Mouse (Mus musculus) embryonic facial prominence, embryonic 10.5 days (tissue): Measurements from ENCODE around the gene St3gal6. TPM values are rescaled to one million over a fixed set of nuclear protein-coding genes. Genes with fewer than 3 reads are reported as not detected.

ENCODE experiments used
- DNase-seq: peaks from one replicate; pipeline ENCODE4 v3.0.0-alpha.2; 2017; ENCODE audit warnings: low spot score
- H3K27ac ChIP-seq: fragments of 300-500 bp; sonication (generic); replicated peaks from 2 replicates; pipeline ENCODE4 v1.5.1; 2016; ENCODE audit warnings: mild to moderate bottlenecking
- H3K27me3 ChIP-seq: fragments of 300-500 bp; sonication (generic); replicated peaks from 2 replicates; pipeline ENCODE4 v1.6.1; 2016; ENCODE audit warnings: low read depth, mild to moderate bottlenecking; ENCODE audit not compliant: poor library complexity, severe bottlenecking
- H3K36me3 ChIP-seq: fragments of 300-500 bp; sonication (generic); replicated peaks from 2 replicates; pipeline ENCODE4 v1.6.1; 2016; ENCODE audit warnings: mild to moderate bottlenecking, moderate library complexity
- H3K4me1 ChIP-seq: fragments of 300-500 bp; sonication (generic); 2 replicates; pipeline ENCODE4 v1.6.1; 2016
- H3K4me3 ChIP-seq: fragments of 300-500 bp; sonication (generic); 2 replicates; pipeline ENCODE4 v1.5.1; 2016; ENCODE audit warnings: mild to moderate bottlenecking, moderate library complexity
- H3K9me3 ChIP-seq: fragments of 300-500 bp; sonication (generic); 2 replicates; pipeline ENCODE4 v1.6.1; 2016; ENCODE audit warnings: mild to moderate bottlenecking
- WGBS: fragments of 180-500 bp; shearing (Covaris S2); methylation state at CpG from one replicate; pipeline ENCODE4 v1.1.7; 2016; 5-methylcytosine and 5-hydroxymethylcytosine counted together
- polyA plus RNA-seq: library from polyadenylated mRNA; unstranded; fragments of >200 nt; fragmentation: Nextera tagmentation; extraction: Ambion mirVana; gene quantifications from 2 replicates; pipeline ENCODE4 v1.2.1, GENCODE M21; 2016

St3gal6 gene
- polyA plus RNA-seq, 1 experiment from 2014 or later: 10.3 TPM

DNA sequence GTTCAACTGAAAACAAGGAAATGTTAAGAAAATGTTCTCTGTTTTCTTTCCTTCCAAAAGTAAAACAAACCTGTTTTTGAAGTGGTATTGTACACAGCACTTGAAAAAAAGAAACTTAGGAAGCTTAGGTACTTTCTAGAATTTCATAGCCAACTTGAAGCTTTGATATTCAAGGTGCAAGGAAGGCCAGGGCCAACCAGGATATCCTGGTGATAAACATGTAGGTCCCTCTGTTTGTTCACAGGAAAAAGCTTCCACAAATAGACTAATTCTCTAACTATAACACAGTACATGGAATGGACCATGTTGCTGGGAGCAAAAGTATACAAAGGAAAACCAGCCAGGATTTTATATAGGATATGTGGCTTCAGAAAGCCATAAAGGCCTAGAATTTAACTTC, 27.3 kb downstream of the St3gal6 start:
- Histone ChIP-seq H3K4me3 (no peak overlapping the region), H3K9me3 (no peaks in the 10 kb centered on the region), H3K4me1 (peaks cover 6% of the 10 kb centered on the region), H3K27ac (no peak overlapping the region), H3K27me3 (no peaks in the 10 kb centered on the region), H3K36me3 (no peaks in the 10 kb centered on the region)
- no peak for DNase-seq

DNA sequence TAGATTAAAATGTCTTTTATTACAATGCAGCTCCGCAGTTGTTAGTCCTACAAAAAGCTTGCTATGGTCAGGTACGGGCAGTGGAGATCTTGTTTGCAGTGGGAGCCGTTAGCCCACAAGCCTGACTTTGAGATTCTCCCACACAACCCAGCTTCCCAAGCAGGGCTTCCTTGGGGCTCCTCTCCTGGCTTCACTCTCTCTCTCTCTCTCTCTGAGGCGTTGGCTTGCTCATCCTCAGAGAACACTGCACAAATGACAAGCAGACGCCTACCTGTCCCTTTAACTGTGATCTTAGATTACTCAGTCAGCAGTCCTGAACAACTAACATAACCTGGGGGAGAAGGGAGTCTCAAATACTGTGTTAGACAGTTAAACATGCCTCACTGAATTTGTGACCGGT, 36.2 kb downstream of the St3gal6 start:
- Histone ChIP-seq H3K27ac (no peak overlapping the region), H3K36me3 (0 out of 2 replicates have a peak, but pooled peaks cover 5% of the 10 kb centered on the region), H3K4me3 (no peak overlapping the region), H3K27me3 (no peaks in the 10 kb centered on the region), H3K4me1 (no peaks in the 10 kb centered on the region), H3K9me3 (no peaks in the 10 kb centered on the region)
- no peak for DNase-seq
- 91% methylated on average over 6 of the region's 6 CpGs for WGBS

DNA sequence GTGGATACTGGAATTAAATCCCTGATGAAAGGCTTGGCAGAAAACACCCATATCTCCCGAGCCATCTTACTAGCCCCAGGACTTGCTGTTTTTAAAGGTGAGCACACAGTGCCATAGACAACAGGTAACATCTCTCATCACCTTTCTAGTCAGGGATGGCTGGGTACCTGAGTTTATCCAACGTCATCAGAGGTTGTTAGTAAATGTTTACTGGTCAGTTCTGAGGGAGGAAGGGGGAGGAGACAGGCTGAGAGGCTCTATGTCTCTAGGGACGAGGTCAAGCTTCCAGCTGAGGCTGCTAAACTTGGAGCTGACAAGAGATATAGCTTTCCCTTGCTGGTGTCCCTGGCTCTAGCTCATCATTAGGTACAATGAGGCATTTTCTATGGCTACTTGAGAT, 41.7 kb downstream of the St3gal6 start:
- peaks cover 28% of the 10 kb centered on the region for H3K36me3 ChIP-seq
- no peak overlapping the region for H3K27ac ChIP-seq
- no peak for DNase-seq
- no peak overlapping the region for H3K4me3 ChIP-seq
- H3K4me1 ChIP-seq: peaks cover 5% of the 10 kb centered on the region; the same call in 1 of the 2 replicates
- H3K27me3 ChIP-seq: no peaks in the 10 kb centered on the region
- peaks cover 5% of the 10 kb centered on the region; the same call in 1 of the 2 replicates for H3K9me3 ChIP-seq
- 59% methylated on average over 3 of the region's 3 CpGs for WGBS

DNA sequence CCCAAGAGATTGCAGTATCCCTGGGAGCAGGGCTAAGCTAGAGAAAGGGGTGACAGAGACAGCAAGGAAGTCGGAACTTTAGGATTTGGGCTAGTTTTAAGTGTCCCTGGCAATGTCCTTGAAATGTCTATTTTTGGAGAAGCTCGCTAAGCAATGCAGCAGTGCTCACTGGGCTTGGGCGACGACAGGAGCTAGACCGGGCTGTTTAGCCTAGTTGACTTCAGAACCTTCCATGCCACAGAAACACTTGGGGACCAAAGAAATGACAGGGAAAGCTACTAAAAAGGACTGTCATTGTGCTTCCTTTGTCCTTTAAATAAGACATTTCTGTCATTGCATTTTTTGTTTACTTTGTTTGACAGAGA, 42.2 kb downstream of the St3gal6 start:
- Histone ChIP-seq H3K4me3 (no peak overlapping the region), H3K4me1 (peaks cover 5% of the 10 kb centered on the region; the same call in 1 of the 2 replicates), H3K36me3 (peaks cover 31% of the 10 kb centered on the region), H3K27me3 (no peaks in the 10 kb centered on the region), H3K27ac (no peak overlapping the region), H3K9me3 (peaks cover 5% of the 10 kb centered on the region; the same call in 1 of the 2 replicates)
- DNase-seq: no peak
- WGBS: 88% methylated on average over 5 of the region's 5 CpGs

DNA sequence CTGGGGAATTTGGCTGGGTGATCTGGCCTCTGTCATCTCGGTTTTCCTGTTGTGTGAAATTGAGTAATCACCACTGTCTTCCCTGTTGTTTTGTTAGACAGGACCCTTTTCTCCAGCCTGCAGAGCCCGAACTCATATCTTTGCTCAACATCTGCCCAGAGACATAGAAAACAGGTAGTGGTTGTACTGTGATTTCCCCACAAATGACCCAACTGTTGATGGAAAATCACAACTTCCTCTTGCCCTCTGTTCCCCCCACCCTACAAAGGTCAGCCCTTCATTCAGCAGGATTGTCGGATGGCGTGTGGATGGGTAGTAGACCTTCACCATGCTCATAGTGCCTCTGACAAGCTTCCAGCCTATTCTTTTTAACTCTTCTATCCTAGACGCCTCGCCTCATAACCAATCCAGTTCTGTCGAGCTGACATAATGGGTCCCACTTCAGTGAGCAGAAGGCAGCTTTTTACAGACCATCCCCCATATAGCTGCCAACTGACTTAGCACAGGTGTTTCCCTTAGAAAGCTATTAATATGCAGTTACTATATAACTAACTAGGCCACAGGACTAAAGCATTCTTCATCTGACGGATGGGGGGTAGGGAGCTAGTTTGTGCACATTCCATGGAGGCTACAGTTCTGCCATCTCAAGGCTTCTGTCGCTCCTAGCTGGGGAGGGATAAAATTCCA, 42.7 kb downstream of the St3gal6 start:
- Histone ChIP-seq H3K4me3 (no peak overlapping the region), H3K36me3 (peaks cover 31% of the 10 kb centered on the region), H3K9me3 (peaks cover 5% of the 10 kb centered on the region; the same call in 1 of the 2 replicates), H3K4me1 (peaks cover 5% of the 10 kb centered on the region; the same call in 1 of the 2 replicates), H3K27me3 (no peaks in the 10 kb centered on the region), H3K27ac (no peak overlapping the region)
- no peak for DNase-seq
- 81% methylated on average over 9 of the region's 9 CpGs for WGBS

DNA sequence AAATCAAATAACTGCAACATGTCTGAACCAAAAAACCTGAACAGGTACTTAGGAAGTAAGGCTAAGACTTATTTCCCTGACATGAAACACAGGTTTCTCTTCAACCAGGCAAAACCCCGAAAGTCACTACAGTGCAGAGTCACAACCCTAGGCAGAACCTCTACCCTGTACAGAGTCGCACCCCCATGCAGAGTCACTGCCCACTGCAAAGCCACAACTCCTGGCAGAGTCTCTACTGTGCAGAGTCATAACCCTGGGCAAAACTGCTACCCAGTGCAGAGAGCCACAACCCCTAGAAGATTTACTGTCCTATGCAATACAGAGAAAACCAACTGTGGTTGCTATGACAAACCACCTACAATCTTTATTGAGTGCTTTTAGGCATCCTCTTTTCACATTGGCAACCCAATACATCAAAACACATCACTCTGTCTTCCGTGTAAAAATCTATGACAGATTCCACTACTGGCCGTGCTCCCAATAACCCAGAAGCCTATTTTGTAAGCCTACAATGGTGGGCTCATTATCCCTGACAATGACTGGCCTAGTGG, 44.1 kb downstream of the St3gal6 start:
- Histone ChIP-seq H3K4me3 (no peak overlapping the region), H3K9me3 (peaks cover 5% of the 10 kb centered on the region; the same call in 1 of the 2 replicates), H3K4me1 (peaks cover 5% of the 10 kb centered on the region; the same call in 1 of the 2 replicates), H3K27me3 (no peaks in the 10 kb centered on the region), H3K27ac (no peak overlapping the region), H3K36me3 (peaks cover 31% of the 10 kb centered on the region)
- no peak for DNase-seq
- 90% methylated on average over 4 of the region's 4 CpGs for WGBS

DNA sequence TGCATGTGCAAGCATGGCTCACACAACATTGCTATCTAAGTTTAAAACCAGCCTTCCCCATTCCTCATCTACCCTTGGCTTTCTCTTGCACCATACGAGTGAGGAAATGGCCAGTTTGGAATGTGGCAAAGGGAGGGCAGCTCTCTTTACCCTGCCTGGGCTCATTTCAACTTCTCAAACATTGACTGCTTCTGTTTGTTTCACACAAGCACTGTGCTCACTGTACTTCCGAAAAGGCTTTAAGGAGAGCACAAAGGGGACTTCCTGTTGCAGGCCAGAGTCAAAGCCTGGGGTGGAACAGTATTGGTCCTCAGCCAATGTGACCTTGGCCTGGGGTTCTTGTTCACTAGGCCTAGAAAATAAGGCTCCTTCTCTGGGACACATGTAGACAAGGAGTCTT, 47.7 kb downstream of the St3gal6 start:
- peaks cover 5% of the 10 kb centered on the region; the same call in 1 of the 2 replicates for H3K4me1 ChIP-seq
- no peaks in the 10 kb centered on the region for H3K27me3 ChIP-seq
- peaks cover 5% of the 10 kb centered on the region; the same call in 1 of the 2 replicates for H3K9me3 ChIP-seq
- DNase-seq: no peak
- H3K4me3 ChIP-seq: no peak overlapping the region
- 64% methylated on average over 2 of the region's 2 CpGs for WGBS
- no peak overlapping the region for H3K27ac ChIP-seq
- H3K36me3 ChIP-seq: peaks cover 53% of the 10 kb centered on the region

DNA sequence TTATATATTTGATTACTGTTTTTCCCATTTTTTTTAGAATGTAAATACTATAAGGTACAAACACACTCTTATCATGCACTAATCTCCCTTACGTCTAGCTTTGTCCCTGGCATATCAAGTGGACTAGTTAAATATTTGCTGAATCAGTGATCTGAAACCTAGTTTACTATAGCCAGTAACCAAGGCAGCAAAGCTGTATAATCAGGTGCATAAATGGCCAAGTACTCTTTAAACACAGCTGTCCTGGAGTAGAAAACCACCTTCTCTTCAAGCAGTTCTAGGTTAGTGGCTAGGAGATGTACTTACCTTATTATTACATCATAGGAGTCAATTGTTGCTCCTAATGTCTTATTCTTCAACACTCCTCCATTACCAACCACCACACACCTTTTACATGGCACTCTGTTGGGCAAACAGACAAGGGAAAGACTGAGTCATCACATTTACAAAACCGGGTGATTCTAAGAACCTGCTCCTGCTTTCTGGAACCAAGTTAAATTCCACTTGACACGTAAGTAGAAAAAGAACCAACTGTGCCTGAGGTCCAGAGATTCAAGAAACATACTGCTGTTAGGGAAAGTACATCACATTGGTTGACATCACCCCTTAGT, 48.4 kb downstream of the St3gal6 start:
- H3K4me1 ChIP-seq: peaks cover 5% of the 10 kb centered on the region; the same call in 1 of the 2 replicates
- peaks cover 5% of the 10 kb centered on the region; the same call in 1 of the 2 replicates for H3K9me3 ChIP-seq
- no peak for DNase-seq
- no peaks in the 10 kb centered on the region for H3K27me3 ChIP-seq
- H3K4me3 ChIP-seq: no peak overlapping the region
- peaks cover 53% of the 10 kb centered on the region for H3K36me3 ChIP-seq
- H3K27ac ChIP-seq: no peak overlapping the region
- WGBS: 88% methylated on average over 3 of the region's 3 CpGs

DNA sequence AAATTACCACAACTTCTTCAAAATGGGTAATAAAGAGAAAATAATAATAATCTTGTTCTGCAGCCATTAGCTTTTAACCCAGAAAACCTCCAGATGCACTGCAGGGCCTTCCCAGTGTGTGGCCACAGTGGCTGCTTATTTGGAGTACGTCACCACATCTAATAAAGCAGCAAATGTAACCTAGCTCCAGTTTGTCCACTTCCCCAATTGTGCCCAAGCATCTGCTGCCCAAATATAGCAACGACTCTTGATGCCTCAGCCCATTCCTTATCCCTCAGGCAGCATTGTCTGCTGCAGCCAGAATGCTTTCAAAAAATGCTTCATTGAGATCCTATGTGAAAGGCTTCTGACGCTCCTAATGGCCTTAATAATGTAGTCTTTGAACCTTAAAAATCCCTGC, 49.2 kb downstream of the St3gal6 start:
- H3K36me3 ChIP-seq: peaks cover 55% of the 10 kb centered on the region
- WGBS: 58% methylated on average over 3 of the region's 3 CpGs
- no peak for DNase-seq

DNA sequence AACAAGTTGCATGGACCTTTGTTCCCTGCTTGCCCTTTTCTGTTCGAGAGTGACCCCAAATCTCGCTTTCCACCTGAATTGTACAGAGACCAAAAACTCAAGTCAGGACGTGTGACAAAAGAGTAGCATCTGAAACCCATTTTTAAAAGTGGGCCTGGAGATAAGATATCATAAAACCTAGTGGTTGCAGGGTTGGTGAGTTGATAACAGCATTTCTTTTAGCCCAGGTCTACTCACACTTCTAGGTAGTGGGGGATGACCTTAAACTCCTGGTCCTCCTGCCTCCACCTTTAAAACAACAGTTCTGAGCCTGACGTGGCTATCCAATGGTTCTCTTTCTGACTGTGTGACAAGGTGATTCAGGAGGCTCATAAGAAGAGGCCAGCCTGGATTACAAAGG, 53.2 kb downstream of the St3gal6 start:
- no peak for DNase-seq
- H3K27ac ChIP-seq: no peak overlapping the region
- H3K36me3 ChIP-seq: peaks cover 60% of the 10 kb centered on the region
- 86% methylated on average over 4 of the region's 4 CpGs for WGBS
- no peaks in the 10 kb centered on the region for H3K9me3 ChIP-seq
- H3K4me3 ChIP-seq: no peak overlapping the region
- H3K4me1 ChIP-seq: no peaks in the 10 kb centered on the region
- H3K27me3 ChIP-seq: no peaks in the 10 kb centered on the region

More for the DNA sequence above, 49.2 kb downstream of the St3gal6 start:
- H3K27ac ChIP-seq: no peak overlapping the region
- no peak overlapping the region for H3K4me3 ChIP-seq
- H3K4me1 ChIP-seq: peaks cover 5% of the 10 kb centered on the region; the same call in 1 of the 2 replicates
- no peaks in the 10 kb centered on the region for H3K27me3 ChIP-seq
- peaks cover 5% of the 10 kb centered on the region; the same call in 1 of the 2 replicates for H3K9me3 ChIP-seq

DNA sequence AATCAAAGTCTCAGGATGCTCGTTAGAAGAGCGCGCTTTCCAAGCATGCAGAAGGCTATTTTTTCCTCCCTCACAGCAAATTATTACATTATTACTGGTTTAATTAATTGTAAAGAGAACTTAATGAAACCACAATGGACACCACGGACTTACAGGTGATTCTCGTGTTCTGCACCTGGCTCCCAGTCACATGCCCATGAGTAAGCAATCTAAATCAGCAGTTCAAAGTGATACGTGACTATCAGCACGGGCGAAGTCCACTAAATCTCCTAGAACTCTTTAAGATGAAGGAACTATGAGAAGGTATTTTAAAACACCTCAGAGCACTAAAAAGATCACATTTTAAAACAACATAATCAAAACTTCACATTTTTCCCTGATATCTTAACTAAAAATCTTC, 54.0 kb downstream of the St3gal6 start:
- Histone ChIP-seq H3K36me3 (peaks cover 68% of the 10 kb centered on the region), H3K27ac (no peak overlapping the region), H3K4me3 (no peak overlapping the region), H3K27me3 (no peaks in the 10 kb centered on the region), H3K9me3 (no peaks in the 10 kb centered on the region), H3K4me1 (no peaks in the 10 kb centered on the region)
- WGBS: 92% methylated on average over 8 of the region's 8 CpGs
- no peak for DNase-seq

DNA sequence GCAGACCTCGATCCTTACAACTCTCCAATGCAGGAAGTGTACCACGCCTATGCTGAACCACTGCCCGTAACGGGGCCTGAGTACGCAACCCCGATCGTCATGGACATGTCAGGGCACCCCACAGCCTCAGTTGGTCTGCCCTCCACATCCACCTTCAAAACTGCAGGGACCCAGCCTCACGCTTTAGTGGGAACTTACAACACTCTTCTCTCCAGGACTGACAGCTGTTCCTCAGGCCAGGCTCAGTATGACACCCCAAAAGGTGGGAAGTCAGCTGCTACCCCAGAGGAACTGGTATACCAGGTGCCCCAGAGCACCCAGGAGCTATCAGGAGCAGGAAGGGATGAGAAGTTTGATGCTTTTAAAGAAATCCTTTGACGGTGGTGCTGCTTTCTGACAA, 58.6 kb downstream of the St3gal6 start:
- Histone ChIP-seq H3K27me3 (no peaks in the 10 kb centered on the region), H3K36me3 (peaks cover 78% of the 10 kb centered on the region), H3K4me1 (no peaks in the 10 kb centered on the region), H3K27ac (no peak overlapping the region), H3K9me3 (no peaks in the 10 kb centered on the region), H3K4me3 (no peak overlapping the region)
- WGBS: 94% methylated on average over 9 of the region's 9 CpGs
- DNase-seq: no peak

DNA sequence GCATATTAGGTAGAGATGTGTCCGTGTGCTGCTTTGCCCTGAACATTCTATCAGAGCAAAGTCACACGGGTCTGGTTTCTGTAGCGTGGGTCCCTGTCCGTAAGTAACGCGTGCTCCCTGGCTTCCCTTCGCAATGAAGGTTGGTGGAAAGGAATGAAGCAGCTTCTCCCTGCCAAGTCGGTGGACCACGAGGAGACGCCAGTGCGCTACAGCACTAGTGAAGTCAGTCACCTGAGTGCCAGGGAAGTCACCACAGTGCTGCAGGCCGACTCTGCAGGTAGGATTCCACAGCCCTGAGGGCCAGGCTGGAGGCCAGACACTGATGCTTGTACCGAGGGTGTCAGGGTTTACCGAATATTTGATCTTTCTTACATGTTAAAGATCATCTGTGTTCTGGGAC, 60.0 kb downstream of the St3gal6 start:
- H3K4me1 ChIP-seq: no peaks in the 10 kb centered on the region
- H3K36me3 ChIP-seq: peaks cover 84% of the 10 kb centered on the region
- H3K9me3 ChIP-seq: no peaks in the 10 kb centered on the region

More for the DNA sequence above, 60.0 kb downstream of the St3gal6 start:
- no peak for DNase-seq
- H3K4me3 ChIP-seq: no peak overlapping the region
- H3K27ac ChIP-seq: no peak overlapping the region
- 94% methylated on average over 14 of the region's 14 CpGs for WGBS
- H3K27me3 ChIP-seq: no peaks in the 10 kb centered on the region
